Mouse (Mus musculus) skeletal muscle tissue, adult 2 months (tissue): ENCODE results near the gene Gm42906.

ENCODE experiments used
- DNase-seq: peaks from one replicate; pipeline ENCODE4 v3.0.0-alpha.2; 2012; ENCODE audit warnings: low read depth, low spot score

The Gm42906 gene

GRCm38 (mm10) chr5:151428113-151428756, at the start of gene Gm42906:
TSS of gene Gm42906 (minus strand) at chr5:151428163.
- no peak for DNase-seq

- no peak for DNase-seq
Observed at GRCm38 (mm10) chr5:151445695-151446094, 17.7 kb upstream of the Gm42906 start.

GRCm38 (mm10) chr5:151435106-151435505, 7.1 kb upstream of the Gm42906 start:
- DNase-seq = no peak

GRCm38 (mm10) chr5:151426466-151426865, 1.5 kb downstream of the Gm42906 start:
- DNase-seq = no peak

- no peak for DNase-seq
Observed at GRCm38 (mm10) chr5:151422692-151423091, 5.3 kb downstream of the Gm42906 start.

GRCm38 (mm10) chr5:151421859-151422258, 6.1 kb downstream of the Gm42906 start:
- DNase-seq = no peak

GRCm38 (mm10) chr5:151418551-151418950, 9.4 kb downstream of the Gm42906 start:
- no peak for DNase-seq

GRCm38 (mm10) chr5:151417421-151418038, 10.4 kb downstream of the Gm42906 start:
- no peak for DNase-seq

GRCm38 (mm10) chr5:151416988-151417387, 11.0 kb downstream of the Gm42906 start:
- no peak for DNase-seq

GRCm38 (mm10) chr5:151413617-151414016, 14.3 kb downstream of the Gm42906 start:
- DNase-seq = no peak

GRCm38 (mm10) chr5:151412666-151413463, 15.1 kb downstream of the Gm42906 start:
- DNase-seq = no peak

- DNase-seq = no peak
Observed at GRCm38 (mm10) chr5:151410006-151410405, 18.0 kb downstream of the Gm42906 start.

GRCm38 (mm10) chr5:151409282-151409681, 18.7 kb downstream of the Gm42906 start:
- DNase-seq = no peak

- DNase-seq = no peak
Observed at GRCm38 (mm10) chr5:151408124-151408900, 19.7 kb downstream of the Gm42906 start.

- no peak for DNase-seq
Observed at GRCm38 (mm10) chr5:151407493-151407892, 20.5 kb downstream of the Gm42906 start.

GRCm38 (mm10) chr5:151406276-151406675, 21.7 kb downstream of the Gm42906 start:
- DNase-seq = no peak

- DNase-seq = no peak
Observed at GRCm38 (mm10) chr5:151405314-151405903, 22.6 kb downstream of the Gm42906 start.

- no peak for DNase-seq
Observed at GRCm38 (mm10) chr5:151403586-151403985, 24.4 kb downstream of the Gm42906 start.

GRCm38 (mm10) chr5:151400557-151400944, 27.4 kb downstream of the Gm42906 start:
- no peak for DNase-seq

- no peak for DNase-seq
Observed at GRCm38 (mm10) chr5:151399918-151400556, 27.9 kb downstream of the Gm42906 start.

- no peak for DNase-seq
Observed at GRCm38 (mm10) chr5:151396119-151396518, 31.8 kb downstream of the Gm42906 start.
